Mouse (Mus musculus): ENCODE results near the gene Ccdc61.

The Ccdc61 gene

DNA sequence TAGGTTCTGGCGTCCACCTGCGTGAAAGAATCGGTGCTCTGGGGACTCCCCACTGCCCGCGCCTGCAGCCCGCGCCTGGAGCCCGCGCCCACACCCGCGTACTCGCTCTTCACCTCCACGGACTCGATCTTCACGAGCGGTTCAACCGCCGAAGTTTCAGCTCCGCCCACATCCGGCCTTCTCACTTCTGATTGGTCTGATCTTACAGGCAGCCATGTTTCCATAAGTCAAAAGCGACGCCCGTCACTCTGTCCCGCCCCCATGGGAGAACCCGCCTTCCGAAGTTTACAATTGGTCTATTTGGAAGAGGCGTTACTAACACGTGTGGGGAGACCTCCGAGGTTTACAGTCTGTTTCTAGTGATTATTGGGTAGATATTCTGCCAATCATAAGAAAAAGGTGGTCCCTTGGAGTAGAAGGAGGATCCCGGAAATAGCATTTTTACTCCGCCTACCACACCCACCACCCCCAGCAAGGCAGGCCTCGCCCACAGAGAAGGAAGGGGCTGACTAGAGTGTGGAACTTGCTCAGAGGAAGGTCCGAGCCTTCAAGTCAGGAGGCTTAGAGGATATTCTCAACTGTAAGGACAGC, at the start of gene Ccdc61:
Gene Ccdc61, minus strand, starts transcription at position 175 of the 591 bp plus-strand sequence.
- under 1% methylated on average over 33 of the region's 33 CpGs for whole genome bisulfite sequencing

DNA sequence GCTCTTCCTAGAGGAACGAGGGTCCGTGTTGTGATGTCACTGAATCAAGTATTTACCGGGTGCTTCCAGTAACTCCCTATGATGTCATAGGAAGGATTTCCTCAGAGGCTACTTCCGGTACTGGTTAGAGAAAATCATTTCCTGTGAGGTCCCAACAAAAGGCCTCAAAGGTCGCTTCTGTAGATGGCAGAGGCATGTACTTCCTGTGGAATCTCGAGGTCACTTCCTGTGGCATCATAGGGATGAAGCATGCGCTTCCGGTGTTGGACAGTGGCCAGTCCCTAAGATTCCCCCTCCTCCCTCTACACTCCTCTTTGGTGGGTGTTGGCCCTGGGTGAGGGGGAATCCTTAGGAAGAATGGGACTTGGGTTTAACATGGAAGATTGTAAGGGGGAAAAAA, 49.2 kb upstream of the Ccdc61 start:
- WGBS = 54% methylated on average over 8 of the region's 8 CpGs

DNA sequence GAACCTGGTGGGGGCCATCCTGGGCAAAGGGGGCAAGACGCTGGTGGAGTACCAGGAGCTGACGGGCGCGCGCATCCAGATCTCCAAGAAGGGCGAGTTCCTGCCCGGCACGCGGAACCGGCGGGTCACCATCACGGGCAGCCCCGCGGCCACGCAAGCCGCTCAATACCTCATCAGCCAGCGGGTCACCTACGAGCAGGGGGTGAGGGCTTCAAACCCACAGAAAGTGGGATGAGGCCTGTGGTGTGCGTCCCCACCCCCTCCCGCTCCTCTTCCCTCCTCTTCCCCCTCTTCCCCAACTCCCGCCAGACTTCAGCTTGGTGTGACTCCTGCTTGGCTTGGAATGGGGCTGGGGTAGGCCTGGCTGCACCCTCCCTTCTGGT, 48.2 kb upstream of the Ccdc61 start:
- WGBS = 15% methylated on average over 20 of the region's 21 CpGs

DNA sequence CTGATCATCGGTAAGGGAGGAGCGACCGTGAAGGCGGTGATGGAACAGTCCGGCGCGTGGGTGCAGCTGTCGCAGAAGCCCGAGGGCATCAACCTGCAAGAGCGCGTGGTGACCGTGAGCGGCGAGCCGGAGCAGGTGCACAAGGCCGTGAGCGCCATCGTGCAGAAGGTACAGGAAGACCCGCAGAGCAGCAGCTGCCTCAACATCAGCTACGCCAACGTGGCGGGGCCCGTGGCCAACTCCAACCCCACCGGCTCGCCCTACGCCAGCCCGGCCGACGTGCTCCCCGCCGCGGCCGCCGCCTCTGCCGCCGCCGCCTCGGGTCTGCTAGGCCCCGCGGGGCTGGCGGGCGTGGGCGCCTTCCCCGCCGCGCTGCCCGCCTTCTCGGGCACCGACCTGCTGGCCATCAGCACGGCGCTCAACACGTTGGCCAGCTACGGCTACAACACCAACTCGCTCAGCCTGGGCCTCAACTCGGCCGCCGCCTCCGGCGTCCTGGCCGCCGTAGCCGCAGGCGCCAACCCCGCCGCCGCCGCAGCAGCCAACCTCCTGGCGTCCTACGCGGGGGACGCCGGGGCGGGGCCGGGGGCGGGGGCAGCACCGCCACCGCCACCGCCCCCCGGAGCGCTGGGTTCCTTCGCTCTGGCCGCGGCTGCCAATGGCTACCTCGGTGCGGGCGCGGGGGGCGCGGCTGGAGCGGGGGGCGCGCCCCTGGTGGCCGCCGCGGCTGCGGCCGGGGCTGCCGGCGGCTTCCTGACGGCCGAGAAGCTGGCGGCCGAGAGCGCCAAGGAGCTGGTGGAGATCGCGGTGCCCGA, 47.6 kb upstream of the Ccdc61 start:
- WGBS = 2% methylated on average over 101 of the region's 107 CpGs

DNA sequence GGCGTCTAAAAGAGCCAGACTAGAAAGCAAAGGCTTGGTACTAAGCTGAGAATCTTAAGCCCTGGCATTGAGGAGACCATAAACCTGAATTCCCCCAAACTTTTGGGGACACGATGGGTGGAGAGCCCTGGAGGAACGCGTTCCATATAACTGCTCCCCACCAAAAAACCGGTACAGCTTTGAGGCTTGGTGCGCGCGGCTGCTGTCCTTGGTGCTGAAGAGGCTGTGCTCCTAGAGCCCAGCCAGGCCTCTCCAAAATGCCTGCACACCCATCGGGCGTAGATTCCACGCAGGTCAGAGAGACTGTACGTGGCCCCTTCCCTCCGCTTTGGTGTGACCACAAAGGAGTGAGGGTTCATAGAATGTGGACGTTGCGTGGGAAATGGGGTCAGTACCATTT, 41.2 kb upstream of the Ccdc61 start:
- 52% methylated on average over 15 of the region's 15 CpGs for WGBS

DNA sequence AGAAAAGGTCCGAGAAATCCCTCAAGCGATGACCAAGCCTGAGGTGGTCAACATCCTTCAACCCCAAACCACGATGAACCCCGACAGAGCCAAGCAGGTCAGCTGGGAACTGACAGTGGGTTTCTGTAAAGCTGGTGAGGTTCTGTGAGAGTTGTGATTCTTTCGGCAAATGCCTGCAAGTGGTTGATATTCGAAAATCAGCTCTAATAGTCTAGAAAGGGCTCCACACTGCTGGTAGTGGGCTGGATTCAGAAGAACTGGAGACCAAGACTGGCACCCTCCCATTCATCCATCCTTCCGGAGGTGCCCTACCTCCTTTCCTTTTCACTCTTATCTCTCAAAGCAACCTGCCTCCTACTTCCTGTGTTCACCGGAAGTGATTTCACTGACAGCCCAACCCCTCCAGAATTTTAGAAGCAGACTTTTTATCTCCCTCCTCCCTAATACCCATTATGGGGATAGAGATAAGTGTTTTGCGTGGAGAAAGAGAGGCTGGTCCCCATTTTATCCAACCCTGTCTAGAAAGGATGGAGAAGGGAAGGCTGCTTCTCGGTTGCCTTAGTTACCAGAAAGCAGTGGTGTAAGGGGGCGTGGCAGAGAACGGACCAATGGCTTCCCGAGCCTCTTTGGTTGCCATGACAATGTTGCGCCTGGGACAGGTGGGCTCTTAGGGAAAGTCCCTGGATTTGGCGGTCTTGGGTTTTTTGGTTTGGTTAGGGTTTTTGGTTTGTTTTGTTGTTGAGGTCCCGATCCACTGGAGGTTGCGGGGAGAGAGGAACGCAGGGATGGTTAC, 40.5 kb upstream of the Ccdc61 start:
- WGBS = 25% methylated on average over 18 of the region's 18 CpGs

DNA sequence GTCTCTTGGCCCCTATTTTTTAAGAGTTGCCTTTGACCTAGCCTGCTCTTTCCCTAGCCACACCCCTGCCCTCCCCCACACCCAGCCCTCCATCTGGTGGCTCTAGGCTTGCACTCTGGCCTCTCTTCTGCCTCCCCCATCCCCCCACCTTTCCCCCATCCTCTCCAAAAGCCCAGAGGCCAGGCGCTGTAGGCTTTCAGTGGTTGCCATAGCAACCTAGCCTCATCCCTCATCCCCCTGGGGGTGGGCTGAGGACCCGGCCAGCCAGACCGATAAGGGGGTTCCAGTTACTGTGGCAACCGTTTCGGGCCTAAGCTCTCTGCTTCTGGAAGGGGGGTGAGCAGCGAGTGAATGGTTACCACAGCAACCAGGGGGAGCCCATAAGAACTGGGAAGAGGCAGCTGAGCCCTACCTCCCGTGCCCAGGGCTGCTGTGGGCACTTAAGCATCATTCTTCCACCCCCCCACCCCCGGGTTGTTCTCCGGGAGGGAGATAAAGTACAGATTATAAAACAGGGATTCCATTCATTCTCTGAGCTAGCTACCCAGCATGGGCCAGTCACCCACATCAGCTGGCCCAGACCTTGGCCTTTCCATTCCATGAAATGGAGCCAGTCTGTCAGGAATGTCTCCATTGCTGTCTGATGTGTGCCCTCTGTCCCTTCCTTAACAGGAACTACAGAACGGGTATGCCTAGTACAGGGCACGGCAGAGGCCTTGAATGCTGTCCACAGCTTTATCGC, 39.7 kb upstream of the Ccdc61 start:
- 19% methylated on average over 12 of the region's 12 CpGs for whole genome bisulfite sequencing

DNA sequence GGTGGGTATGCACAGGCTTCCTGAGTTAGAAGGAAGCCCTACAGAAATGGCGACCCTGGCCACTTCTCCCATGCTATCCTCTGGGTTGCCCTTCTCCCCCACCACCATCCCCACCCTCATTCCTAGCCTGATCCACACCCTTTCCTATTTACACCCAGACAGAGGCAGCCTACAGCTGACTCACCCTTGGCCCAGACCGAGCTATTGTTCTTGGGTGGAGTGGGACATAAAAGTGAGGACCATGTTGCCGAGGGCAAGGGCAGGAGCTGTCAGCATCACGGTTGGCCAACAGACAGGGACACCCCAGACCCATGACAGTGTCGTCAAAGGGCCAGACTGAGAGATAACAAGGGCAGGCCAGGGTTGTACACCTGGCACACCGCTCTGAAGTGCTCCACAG, 37.9 kb upstream of the Ccdc61 start:
- 41% methylated on average over 6 of the region's 6 CpGs for WGBS

DNA sequence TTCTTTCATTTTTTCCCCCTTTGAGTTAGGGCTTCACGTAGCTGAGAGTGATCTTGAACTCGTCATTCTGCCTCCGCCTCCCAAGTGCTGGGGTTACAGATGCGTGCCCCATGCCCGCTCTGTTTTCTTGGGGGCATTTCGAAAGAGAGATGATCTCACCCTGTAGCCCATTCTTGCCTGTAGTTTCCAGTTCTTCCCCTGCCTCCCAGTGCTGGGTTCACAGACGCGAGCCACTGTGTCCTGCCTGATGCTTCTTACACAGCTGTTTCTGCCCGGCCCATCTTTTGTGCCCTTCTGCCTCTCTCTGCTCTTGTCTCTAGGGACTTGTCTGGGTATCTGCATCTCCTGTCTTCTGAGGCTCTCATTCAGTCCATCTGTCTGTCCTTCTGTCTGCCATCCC, 32.6 kb upstream of the Ccdc61 start:
- WGBS = 38% methylated on average over 9 of the region's 9 CpGs

DNA sequence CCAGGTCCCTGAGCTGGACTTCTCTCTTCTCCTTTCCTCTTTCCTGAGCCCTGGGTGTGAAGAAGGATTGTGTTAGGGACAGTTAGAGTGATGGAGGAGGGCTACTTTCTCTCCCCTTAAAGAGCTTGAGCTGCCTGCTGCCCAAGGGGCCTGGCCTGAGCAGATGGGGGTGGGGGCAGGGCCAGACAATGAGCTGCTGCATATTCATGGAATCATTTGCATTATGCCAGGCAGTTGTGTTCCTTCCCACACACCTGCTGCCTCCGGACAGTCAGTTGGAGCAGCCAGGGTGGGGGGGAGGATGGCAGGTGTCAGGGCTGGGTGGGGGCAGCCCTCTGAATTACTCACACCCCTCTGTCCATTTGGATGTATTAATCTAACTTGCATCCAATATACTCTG, 32.2 kb upstream of the Ccdc61 start:
- WGBS = 3% methylated on average over 1 of the region's 1 CpGs

DNA sequence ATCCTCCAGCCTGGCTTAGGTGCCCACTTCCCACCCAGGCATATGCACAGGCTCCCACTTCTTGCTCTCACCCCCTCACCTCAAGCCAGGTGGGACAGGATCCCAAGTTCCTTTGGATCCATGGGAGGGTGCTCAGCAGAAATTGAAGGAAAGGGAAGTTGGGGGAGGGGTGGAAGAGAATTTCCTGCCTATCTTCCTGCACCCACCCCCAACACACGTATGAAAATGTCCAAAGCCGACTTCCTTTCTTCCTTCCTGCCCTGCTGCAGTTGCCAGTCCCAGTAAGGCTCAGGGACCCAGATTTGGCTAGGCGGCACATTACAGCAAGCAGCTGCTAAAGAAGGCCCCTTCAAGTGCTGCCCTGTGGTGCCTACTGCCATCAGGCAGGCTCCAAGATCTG, 17.5 kb upstream of the Ccdc61 start:
- WGBS = 16% methylated on average over 3 of the region's 3 CpGs

DNA sequence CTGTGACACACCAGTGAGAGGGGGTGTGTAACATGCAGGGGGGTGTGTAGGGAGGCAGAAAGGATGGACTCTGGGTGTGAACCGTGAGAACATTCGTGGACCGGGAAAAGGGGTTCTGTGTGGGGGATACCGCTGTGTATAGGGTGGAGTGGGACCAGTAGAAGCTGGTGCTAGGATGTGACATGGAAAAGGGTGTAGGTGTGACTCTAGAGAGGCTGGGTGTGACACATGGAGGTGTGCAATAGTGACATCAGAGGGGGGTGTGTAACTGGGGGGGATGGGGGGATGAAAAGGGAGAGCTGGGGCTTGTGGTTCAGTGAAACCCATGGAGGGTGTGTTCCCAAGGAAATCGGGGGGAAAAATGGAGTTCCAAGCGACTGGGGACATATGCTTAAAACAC, 16.7 kb upstream of the Ccdc61 start:
- WGBS = 12% methylated on average over 6 of the region's 6 CpGs

DNA sequence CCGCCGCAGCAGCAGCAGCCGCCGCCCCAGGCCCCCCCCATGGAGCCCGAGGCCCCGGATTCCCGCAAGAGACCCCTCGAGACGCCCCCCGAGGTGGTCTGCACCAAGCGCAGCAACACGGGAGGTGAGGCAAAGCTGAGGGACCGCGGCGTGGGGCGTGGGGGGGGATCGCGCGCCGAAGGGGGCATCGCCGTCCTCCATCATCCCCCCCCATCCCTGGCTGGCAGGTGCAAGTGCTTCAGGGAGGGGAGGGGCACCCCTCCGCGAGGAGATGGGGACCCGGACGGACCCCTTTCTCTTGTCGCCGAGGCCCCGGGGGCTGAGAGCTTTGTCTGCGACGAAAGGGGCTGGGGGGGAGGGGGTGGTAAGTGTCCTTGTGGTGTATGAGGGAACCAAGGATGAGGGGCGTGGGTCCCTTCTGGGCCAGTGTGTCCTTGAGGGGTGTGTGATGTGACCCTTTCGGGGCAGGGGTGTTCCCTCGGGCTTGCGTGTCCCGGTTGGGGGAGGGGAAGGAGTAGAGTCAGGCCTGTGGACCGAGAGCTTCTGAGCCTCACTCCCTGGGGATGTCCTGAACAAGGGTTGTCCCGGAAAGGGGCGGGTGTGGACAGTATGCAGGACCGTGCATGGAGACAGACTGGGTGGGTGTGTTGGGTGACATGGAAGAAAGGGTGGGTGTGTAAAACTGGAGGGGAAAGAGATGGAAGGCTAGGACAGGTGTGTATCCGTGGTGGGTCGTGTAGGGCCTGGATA, 16.0 kb upstream of the Ccdc61 start:
- 2% methylated on average over 41 of the region's 42 CpGs for WGBS

DNA sequence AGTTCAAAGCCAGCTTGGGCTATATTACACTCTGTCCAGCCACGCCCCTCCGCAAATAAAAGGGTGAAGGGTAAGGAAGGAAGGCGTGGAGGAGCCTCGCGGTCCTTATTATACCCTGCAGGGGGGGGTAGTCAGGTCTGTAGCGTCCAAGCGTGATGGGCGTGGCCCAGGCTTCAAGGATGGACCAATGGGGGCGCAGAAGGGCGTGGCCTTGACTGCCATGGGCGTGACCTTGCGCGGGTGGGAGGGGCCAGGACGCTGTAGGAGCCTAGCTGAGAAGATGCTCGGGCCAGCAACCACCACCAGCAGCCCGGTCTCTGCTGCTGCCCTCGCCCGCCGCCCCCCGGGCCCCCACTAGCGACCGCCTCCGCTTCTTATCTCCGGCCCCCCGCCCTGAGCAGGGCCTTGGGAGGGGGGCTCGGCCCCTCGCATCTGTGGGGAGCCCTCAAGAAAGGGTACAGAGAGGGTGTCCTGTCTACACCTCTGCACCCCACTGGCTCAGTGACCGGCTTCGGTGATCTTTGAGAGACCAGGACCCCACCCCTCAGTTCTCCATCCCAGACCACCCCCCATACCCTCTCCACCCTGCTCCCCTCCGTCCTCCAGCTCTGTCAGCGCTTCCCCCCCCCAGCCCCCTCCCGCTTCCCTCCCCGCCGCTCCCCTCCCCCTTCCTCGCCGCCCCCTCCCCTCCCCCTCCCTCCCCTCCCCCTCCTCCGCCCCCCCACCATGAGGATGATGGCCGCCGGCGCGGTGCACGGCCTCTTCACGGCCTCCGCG, 15.1 kb upstream of the Ccdc61 start, which contains the start of gene Nova2:
Gene Nova2, plus strand, starts transcription at position 727 of the 777 bp plus-strand sequence.
- under 1% methylated on average over 38 of the region's 45 CpGs for WGBS

DNA sequence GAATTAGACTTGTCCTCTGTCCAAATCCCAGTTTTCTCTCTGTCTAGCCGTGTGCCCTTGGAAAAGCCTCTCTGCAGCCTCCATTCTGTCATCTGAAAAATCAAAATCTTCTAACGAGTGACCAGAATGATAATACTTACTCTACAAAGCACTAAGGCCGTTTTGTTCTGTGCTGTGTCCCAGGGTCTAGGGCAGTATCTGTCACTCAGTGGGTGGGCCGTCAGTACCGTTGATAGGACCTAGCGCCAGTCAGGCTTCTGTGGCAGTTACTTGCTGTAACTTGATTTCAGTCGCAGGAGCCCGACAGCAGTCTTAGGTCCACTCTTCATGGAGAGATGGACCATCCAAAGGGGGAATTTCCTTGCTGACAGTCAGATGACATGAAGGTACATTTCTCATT, 14.1 kb upstream of the Ccdc61 start:
- 11% methylated on average over 8 of the region's 8 CpGs for WGBS

DNA sequence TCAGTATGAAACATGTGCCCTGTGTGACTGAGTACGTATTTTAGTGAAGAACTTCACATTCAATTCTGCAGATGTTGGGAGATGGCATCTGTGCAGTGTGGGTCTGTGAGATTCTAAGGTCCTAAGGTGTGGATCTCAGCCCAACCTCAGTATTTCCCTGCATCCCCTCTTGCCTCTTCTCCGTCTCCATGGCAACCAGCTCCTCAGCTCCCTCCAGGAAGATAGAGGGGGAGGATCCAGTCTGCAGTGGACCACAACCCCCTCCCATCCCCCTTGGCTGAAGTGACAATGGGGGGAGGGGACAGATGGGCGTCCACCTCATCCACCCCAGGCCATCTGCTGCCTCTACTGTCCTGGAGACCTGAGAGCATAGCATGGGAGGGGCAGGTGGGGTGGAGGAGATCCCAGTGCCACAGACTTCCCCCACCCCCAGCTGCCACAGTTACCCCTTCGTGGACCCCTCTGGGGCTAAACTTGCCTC, 13.5 kb upstream of the Ccdc61 start:
- 24% methylated on average over 4 of the region's 4 CpGs for WGBS

DNA sequence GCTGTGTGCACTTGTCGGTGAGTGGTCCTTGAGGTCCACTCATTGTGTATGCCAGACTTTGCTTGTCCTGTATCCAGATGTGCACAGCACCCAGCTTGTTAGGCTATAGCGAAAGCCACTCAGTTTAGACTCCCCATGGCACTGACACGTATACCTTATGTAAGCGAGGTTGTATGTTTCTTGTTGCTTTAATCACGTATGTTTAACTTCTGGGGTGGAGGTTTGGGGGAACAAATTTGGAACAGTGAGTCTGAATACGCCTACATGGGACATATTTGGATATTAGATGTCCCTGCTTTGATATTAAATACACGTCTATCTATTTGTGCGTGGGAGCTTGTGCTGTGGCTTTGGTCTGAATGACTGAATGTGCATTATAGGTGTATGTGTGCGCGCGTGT, 13.1 kb upstream of the Ccdc61 start:
- WGBS = 39% methylated on average over 11 of the region's 11 CpGs

DNA sequence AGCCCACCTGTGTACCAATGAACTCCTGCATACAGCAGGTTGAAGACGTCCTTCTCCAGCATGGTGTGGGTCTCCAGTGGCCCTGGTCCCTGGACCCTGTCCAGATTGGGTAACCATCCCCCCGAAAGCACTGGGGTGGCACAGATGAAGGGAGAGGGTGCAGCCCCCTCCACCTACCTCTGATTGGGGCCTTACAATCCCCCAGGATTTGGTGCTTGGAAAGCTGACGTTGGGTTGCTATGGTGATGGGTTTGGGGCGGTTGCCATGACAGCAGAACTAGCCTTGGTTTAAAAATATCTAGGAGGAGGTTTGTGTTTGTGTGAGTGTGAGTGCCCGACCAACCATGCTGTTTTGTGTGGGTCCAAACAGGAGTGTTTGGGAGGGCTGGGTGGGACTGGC, 12.6 kb upstream of the Ccdc61 start:
- WGBS = 15% methylated on average over 5 of the region's 5 CpGs

DNA sequence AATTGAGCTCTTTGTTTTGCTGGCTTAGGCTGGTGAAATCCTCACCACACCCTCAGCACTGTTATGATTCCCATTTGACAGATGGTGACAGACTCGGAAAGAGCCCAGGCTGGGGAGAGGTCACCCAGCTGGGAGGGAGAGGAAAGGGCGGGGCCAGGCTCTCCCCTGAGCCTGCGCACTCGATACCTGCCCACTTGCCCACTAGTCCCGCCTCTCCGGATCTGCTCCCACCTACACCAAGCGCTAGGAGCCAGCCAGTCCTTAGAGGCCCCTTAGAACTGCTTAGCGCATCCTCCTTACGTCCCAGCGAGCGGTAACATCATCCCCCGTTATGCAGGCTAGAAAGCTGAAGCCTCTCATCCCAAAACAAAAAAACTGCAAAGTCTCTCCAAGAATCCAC, 10.9 kb upstream of the Ccdc61 start:
- WGBS = 10% methylated on average over 12 of the region's 12 CpGs

DNA sequence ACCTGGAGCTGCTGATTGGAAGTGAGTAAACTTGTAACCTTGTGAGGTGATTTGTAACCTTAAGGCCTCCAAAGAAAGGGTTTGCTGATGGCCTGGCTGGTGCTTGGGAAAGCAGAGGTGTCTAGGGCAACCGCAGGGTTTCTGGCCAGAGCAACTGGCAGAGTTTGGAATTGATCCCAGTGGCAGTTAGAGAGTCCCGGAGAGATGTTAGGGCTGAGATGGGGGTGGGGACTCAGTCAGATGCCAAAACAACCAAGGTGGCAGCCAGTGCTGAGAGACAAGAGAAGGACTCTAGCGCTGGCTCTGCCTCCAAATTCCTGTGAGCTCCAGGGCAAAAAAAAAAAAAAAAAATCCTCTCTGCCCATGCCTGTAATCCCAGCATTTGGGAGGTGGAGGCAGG, 7.7 kb upstream of the Ccdc61 start:
- WGBS = 67% methylated on average over 3 of the region's 3 CpGs
